Mouse (Mus musculus) left cerebral cortex, adult 2 months (tissue): ENCODE data around the gene Kank4. TPM values are rescaled to one million over a fixed set of nuclear protein-coding genes. Genes with fewer than 3 reads are reported as not detected.

ENCODE experiments used
- DNase-seq, 2 experiments: peaks; one replicate each; pipeline ENCODE4 v3.0.0; 2021 to 2022; ENCODE audit warnings: low spot score in 2 of 2, mixed read lengths in 1 of 2; ENCODE audit errors: extremely low spot score in 1 of 2
- H3K27ac ChIP-seq: fragments of 200-600 bp; 2 replicates; pipeline ENCODE4 v1.8.1; 2022
- H3K4me3 ChIP-seq: fragments of 200-600 bp; 2 replicates; pipeline ENCODE4 v1.8.1; 2022
- CTCF ChIP-seq: fragments of 200-600 bp; IDR thresholded peaks from 2 replicates; pipeline ENCODE4 v1.8.1; 2022; ENCODE audit warnings: antibody characterized with exemption, mild to moderate bottlenecking, moderate library complexity
- intact Hi-C: fragments of 180-260 bp; cut with DNase I; formaldehyde crosslinking; loops from one replicate; pipeline ENCODE4 v1.15.1; 2025
- total RNA-seq, 2 experiments: library from RNA; stranded (reverse); gene quantifications; 2 replicates each; pipeline ENCODE4 v1.2.3; 2021

Kank4 gene
- total RNA-seq, 2 experiments from 2014 or later, result 2.5 to 3.0 TPM

DNA sequence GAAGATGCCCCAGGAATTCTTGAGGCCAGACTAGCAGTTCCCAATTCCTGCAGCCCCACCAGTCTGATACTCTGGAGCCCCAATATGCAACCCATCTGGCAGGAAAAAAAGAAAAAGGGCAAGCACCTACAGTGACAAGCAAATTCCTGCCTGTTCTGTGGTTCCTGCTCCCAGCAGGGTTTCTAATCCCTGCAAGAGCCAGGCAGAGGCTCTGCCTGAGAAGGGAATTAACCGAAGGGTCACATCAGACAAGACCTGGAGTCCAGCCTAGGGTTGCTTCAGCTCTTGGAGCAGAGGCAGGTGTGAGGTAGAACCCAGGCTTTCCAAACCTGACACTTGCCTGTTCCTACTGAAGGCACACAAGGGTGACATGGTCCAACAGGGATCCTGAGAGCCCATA is 26.6 kb downstream of the Kank4 start:
- intact Hi-C loops, result no loop called here
- Histone ChIP-seq H3K27ac (no peak overlapping the region), H3K4me3 (no peak overlapping the region)
- TF ChIP-seq CTCF, result no peak
- DNase-seq, result no peak

DNA sequence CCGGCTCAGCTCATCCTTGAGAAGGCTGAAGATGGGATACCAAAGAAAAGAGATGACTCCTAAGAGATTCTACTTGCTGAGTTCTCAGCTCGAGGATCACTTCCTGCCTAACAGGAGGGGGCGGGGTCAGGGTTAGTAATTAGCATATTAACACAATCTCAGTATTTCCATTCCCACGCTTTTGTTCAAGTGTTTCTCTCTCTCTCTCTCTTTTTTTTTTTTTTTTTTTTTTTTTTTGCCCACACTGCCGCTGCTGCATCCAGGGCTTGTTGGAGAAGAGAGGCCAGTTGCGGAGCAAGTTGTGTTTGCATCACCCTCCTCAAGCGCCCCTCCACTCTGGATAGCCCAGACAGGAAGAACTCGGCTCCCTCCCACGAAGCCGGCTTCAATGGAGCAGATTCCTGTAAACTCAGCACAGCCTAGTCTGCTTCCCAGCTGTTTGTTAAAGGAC is 27.5 kb downstream of the Kank4 start:
- Histone ChIP-seq H3K4me3 (no peak overlapping the region; the same call in 1 of the 2 replicates), H3K27ac (no peak overlapping the region)
- no peak for TF ChIP-seq CTCF
- DNase-seq, result no peak
- intact Hi-C loops, result no loop called here

DNA sequence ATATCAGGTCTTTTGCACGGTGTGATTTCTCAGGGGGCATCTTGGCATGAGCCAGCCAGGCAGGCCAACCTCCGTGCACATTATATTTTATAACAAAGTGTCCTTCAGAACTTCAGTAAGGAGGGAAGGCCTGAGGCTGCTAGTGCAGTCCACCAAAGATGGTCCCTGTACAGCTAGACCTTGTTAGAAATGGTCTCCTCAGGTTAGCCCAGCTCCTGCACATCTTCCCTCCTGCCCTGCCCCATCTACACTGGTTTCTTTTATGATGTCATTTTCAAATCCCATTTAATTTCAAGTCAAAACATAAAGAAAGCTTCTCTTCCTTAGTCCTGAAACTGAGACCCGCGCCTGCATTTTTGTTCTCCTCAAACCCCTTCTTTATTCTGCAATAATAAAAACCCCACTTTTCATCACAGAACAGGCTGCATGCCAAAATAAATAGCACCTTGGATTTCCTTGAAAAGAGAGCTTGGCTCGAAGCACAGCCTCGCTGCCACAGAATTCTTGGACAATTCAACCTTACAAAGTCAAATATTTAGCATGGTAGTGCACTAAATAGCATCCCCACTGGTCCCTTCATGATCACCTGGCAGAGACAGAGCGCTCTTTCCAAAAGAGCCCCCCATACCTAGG is 28.1 kb downstream of the Kank4 start:
- no peak for TF ChIP-seq CTCF
- Histone ChIP-seq H3K4me3 (no peak overlapping the region; the same call in 1 of the 2 replicates), H3K27ac (no peak overlapping the region)
- no peak for DNase-seq
- intact Hi-C loops, result no loop called here

DNA sequence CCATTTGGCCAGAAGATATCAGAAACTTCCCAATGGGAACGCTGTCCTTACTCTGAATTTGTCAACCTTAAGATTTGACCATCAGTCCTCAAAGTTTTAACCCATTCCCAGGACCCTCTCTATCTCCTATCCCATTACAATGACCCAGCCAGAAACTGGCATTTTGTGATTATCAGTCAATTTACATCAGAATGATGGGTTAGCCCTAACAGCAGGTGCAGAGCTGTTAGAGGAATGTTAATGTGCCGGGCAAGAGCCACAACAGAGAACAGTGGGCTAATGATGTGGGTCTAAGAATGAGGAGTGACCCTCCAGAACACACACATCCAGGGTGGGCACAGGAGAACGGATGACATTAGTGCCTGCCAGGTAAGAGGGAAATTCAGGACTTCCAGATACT is 31.1 kb downstream of the Kank4 start:
- no peak for DNase-seq
- Histone ChIP-seq H3K4me3 (no peak overlapping the region), H3K27ac (no peak overlapping the region)
- no peak for TF ChIP-seq CTCF
- intact Hi-C loops, result no loop called here

DNA sequence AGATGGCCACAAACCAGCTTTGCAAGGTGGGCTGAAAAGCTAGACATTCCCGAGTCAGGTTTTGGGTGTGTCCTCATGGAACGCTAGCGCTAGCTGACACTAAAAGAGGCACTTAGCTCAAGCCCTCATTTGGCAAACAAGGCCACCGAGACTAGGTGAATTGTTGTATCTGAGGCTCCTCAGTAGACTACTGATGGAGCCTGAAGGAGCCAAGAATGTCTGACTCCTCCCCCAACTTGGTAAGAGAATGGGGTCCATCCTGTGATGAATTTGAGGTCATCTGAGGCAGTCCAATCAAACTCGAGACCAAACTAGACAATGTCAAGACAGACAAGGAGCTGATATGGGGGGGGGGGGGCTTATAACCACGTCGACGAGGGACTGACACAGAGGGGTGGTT is 31.5 kb downstream of the Kank4 start:
- intact Hi-C loops, result no loop called here
- no peak for DNase-seq
- Histone ChIP-seq H3K4me3 (no peak overlapping the region), H3K27ac (no peak overlapping the region)
- no peak for TF ChIP-seq CTCF

DNA sequence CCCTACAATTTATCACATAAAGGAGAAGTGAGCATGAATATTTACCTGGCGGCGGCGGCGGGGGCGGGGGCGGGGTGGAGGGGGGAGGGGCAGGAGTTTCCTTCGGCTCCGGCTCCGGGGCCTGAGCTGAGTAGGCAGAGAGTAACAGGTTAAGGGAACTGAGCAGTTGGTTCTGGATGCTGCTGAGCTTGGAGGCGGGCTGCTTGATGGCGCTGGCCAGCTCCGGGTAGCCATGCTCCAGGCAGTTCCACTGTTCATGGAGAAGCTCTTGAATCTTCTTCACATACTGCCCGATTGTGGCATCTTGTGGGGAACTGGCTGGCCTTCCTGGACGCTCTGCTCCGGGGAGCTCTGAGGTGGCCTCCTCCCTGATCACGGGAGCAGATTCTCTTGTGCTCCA is 39.1 kb downstream of the Kank4 start:
- intact Hi-C loops, result no loop called here
- no peak for DNase-seq
- no peak for TF ChIP-seq CTCF
- Histone ChIP-seq H3K27ac (no peak overlapping the region), H3K4me3 (no peak overlapping the region)

DNA sequence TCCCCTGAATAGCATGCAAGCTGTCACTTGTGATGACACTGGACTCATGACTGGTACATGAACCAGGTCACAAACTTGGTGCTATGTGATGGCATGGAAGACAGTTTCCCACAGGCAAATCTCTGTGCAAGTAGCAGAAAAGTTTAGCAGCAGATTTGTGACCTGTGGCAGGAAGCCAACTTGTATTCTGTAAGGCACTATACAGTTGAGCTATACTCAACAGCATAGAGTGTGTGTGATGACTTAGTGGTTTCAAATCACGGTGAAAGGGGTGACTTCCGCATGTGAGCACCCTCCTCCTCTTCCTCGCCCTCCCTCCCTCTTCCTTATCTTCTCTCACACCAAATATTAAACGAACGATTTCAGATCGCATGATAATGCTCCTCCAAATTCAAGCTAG is 39.9 kb downstream of the Kank4 start:
- TF ChIP-seq CTCF, result no peak
- Histone ChIP-seq H3K27ac (no peak overlapping the region), H3K4me3 (no peak overlapping the region)
- DNase-seq, result no peak
- intact Hi-C loops, result no loop called here

DNA sequence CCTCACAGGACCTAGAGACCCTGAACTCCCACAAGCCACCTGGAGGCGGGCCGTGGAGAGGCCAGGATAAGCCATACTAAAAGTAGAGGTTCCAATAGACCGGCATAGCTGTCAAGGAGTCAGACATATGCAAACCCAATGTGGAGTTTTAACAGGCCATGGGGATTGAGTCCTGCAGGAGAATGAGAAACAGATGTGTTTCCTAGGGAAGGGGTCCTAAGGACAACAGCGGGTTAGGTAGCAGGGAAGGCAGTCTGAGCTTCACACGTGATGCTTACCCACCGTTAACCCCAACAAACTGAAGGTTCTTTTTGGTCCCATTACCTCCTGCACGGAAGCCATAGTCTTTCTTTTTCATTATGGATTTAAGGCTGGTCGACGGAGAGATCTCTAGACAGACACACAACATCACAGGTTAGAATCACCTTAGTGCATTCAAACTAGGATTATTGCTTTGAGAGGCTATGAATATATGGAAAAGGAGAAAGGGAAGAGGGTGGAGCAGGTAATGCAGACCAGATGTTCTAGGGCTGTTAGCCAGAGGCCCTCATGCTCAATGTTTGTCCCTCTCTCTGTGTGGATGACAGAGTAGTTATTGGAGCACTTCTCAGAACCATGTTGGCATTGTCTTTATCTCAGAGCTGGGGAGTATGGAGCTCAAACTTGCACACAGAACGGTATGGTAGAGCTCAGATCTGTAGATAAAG is 40.5 kb downstream of the Kank4 start:
- no peak overlapping the region for H3K27ac ChIP-seq
- no peak overlapping the region for H3K4me3 ChIP-seq
- DNase-seq, result no peak
- TF ChIP-seq CTCF, result no peak
- intact Hi-C loops, result no loop called here

DNA sequence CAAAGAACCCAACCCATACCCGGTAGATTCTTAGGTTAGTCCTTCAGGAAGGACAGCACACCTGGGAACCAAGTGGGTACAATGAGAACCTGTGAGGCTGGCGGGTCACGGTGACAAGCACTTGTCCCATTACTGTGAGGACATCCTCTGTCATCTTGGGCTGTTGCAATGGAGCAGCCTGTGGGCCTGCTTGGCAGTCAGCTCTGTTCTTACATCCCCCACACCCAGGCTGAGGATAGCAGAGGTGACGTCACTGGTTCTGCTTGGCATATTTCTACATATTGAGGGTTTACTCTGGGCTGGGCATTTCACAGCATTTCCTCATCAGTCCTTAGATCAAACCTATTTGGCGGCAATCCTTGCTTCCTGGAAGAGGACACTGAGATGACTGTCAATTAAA is 43.6 kb downstream of the Kank4 start:
- TF ChIP-seq CTCF, result no peak
- no peak for DNase-seq
- intact Hi-C loops, result no loop called here

DNA sequence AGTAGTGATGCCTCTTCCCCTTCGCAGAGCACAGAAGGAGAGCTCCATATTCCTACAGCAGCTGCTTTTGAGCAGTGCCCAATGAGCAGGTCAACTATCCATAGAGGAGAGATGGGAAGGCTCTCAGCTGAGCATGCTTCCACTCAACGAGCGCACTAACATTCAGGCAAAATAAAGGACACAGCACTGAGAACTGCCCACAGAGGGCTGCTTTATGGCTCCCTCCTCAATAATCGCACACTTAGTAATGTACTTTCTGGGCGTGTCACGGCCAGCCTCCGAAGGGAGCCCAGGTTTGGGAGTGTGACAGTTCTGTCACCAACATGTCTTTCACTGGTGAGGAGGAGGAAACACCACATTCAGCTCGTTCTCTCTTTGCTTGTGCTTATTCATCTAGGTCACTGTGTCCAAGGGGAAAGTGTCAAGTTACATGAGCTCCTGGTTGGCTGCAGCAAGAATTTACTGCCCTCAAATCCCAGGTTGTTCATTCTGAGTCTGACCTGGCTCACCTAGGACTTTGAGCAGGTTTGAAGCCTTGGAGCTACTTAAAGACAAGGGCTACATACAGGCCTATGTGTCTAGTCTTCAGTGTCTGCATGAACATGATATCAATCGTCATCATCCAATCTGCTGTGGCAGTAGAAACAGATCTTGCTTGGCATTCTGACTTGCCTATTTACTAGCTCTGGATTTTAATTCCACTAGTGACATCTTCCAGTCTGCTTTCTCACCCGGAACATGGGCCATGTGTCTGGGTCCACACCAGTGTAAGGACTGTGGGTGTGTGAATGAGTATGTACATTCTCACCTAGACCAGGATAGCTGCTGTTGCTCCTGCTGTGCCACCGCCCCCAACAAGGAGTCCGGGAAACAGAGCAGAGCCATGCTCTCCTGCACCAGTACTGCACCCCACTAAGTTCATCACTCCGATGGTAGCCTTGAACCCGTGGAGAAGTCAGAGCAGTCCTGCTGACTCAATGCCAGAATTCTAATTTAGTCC is 49.9 kb downstream of the Kank4 start:
- no peak for TF ChIP-seq CTCF
- Histone ChIP-seq H3K4me3 (no peak overlapping the region), H3K27ac (no peak overlapping the region)
- intact Hi-C loops, result no loop called here
- no peak for DNase-seq

More for the DNA sequence above, 43.6 kb downstream of the Kank4 start:
- Histone ChIP-seq H3K27ac (no peak overlapping the region), H3K4me3 (no peak overlapping the region)

DNA sequence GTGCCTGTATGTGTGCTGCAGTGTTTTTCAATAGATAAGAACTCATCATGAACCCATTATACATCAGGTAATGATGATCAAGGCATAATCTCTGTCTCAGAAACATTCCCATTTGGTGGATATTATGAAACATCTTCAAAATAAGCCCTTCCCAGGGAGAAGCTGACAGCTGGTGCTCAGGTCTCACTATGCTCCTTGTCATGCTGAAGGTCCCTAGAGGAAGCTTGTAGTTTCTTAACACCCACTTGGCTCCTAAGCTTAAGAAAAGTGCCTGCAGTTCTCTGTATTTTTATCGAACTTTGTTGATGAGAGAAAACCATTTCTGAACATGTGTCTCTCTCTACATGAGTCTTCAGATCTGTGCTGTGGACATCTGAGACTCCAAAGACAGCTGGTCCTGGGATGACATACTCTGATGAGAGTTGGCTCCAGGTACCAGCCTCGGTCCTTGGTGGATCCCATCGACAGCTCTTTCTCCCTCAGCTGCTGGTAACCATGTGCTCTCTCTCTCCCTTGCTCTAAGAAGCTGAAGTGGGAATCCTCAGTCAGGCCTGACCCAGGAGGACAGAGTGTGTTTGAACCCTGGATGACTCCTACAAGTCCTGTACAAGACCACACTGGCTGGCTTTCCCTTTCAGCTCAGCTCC is 58.3 kb downstream of the Kank4 start:
- H3K27ac ChIP-seq, result no peak overlapping the region

More for the DNA sequence above, 58.3 kb downstream of the Kank4 start:
- intact Hi-C loops, result no loop called here
- no peak for TF ChIP-seq CTCF
- H3K4me3 ChIP-seq, result no peak overlapping the region
- no peak for DNase-seq
